Mouse (Mus musculus) stomach, postnatal 0 days (tissue): ENCODE results near the gene Stk39.

Experiments
- CTCF ChIP-seq: IDR thresholded peaks from 2 replicates; pipeline ENCODE4 v1.5.1; 2016; ENCODE audit warnings: antibody characterized with exemption, low read depth, mild to moderate bottlenecking, moderate library complexity
- EP300 ChIP-seq: optimal IDR thresholded peaks from 2 replicates; pipeline ENCODE3; 2016; ENCODE audit warnings: antibody characterized with exemption

GRCm38 (mm10) chr2:68325306-68325705 is 146.8 kb downstream of the Stk39 start:
- TF ChIP-seq CTCF (no peak), EP300 (no peak)
